Mouse (Mus musculus) right cerebral cortex, postnatal 4 days (tissue): ENCODE results near the gene St8sia1.
A peak's percentile ranks its signal among the peaks of the same experiment; 100 is the strongest.

Experiments
- DNase-seq: peaks from one replicate; pipeline ENCODE4 v3.0.0-alpha.2; 2022

Gene St8sia1

GRCm38 (mm10) chr6:142979665-142980660, 15.7 kb upstream of the St8sia1 start:
- DNase-seq = no peak

DNA sequence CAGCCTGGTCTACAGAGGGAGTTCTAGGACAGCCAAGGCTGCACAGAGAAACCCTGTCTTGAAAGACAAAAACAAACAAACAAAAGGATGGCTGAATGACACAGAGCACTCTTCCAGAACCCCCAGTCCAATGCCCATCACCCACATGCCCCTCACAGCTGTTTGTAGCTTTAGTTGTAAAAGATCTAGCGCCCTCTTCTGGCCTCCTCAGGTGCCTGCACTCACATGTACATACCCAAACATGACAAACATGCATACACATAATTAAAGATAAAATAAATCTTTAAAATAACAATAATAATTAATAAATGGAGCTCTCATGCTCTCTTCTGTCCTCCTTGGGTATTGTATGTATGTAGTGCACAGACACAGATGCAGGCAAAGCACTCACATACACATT, 13.0 kb upstream of the St8sia1 start:
- no peak for DNase-seq

DNA sequence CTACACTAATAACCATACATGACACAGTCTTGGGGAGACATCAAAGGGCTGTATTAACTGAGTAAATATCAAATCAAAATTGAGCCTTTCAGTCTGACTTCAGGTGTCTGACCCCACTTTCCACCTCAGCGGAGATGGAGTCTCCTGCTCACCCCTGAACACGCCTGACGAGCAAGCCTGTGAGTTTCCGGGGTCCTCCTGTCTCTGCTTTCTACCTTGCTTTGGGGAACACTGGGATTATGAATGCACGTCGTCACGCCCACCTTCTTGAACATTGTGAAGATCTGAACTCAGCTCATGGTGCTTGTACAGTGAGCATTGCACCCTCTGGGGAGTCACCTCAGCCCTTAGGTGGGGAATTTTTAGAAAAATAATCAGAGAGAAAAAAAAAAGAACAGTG, 9.0 kb upstream of the St8sia1 start:
- no peak for DNase-seq

- no peak for DNase-seq
Measured at GRCm38 (mm10) chr6:142972205-142972604, 8.0 kb upstream of the St8sia1 start.

DNA sequence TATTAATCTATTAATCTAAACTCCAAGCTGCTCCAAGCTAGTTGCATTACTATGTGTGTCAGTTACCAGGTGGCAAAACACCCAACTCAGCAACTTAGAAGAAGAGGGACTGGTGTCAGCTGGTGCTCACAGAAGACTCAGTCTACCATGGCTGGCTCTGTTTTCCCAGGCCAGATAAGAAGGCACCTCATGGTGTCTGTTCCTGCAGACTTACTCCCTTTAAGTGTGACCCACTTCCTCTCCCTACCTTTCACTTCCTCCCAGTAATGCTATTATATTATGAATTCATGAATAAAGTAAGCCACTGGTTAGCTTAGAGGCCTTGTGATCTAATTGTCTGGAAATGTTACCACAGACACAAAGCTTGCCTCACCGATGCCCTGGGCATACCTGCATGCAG, 3.2 kb upstream of the St8sia1 start:
- DNase-seq = no peak

DNA sequence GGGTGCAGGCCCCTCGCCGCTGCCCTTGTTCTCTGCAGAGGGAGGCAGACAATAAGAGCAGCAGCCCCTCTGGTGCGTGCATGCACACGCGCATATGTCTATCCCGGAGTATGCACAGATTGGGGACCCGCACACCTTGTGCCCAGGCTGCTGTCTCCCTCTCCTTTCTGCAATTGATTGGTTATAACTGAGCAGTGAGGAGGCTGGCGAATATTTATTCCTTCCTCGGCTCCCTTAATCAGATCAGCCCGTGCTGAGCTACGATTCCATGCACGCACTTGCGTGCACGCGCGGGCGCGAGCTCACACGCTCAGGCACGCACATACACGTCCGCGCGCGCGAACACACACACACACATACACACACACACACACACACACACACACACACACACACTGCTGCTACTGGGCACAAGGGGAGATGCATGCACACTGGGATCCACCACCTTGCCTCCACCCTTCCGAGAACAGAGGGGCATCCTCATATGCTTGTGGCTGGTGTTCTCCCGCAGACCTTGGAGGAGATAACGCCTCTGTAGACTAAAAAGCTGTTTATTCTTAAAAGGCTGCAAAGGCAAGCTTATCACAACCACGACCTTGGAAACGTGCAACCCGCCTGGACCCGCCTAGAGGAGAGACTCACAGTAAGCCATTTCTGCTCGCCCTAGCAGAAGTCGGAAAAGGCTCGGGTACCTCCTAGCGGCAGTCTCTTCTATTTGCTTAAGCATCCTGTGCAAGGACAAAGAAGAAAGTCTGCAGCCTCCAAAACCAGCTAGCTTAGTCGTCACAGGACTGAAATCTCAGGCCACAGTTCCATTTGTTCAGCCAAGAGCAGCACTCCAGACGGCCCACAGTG, 506 bp upstream of the St8sia1 start:
- DNase-seq = peak; percentile 82

GRCm38 (mm10) chr6:142963480-142964075, 674 bp downstream of the St8sia1 start:
- DNase-seq = peak; percentile 28

DNA sequence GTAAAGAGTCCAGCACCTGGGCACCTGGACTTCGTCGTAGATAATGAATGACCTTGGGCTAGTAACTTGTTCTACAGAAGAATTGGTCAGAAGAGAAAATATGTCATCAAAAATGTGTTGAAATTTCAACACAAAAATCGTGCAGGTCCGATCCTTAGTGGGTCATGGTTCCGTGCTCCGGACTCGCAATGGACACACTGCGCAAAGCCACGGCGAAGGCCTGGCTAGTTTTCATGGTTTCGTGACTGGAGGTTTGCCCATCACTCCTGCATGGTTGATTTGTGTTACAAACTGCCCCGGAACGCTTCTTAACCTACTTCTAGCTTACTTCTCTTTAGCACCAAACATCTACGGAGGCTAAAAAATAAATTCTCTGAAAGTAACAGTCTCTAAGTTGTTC, 1.4 kb downstream of the St8sia1 start:
- DNase-seq = no peak

- DNase-seq = no peak
Measured at GRCm38 (mm10) chr6:142962476-142962875, 1.8 kb downstream of the St8sia1 start.

DNA sequence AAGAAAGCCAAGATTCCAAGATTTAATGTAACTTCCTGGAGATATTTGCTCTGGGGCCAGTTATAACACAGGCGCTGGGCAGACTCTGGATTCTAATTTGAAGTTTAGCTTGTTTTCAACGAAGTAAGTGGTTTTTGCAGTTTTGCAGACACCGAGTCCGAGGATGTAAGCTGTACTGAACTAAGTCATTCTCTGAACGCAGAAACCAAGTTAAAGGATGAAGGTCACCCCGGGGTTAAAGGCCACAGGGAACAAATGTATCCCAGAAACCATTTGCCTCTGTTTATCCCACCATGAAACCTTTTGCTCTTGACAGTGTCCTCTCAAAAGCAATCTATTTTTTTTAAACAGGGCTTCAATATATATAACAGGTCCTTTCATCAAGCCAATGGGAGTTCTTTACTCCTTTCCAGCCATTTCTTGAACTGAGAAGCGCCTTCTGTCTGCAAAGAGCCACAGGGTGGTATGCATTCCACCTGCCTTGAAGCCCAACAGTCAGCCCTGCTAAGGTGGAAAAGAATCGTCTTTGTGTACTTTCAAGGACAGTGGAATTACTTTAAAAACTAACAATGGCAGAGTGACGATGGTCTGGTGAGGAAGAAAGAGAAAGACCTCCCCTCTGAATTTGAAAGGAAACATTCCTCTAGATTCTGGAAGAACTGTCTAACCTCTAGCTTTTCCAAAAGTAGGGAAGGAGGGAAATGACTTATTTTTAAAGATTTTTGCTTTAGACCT, 2.4 kb downstream of the St8sia1 start:
- no peak for DNase-seq

- no peak for DNase-seq
Measured at GRCm38 (mm10) chr6:142956556-142956955, 7.7 kb downstream of the St8sia1 start.

DNA sequence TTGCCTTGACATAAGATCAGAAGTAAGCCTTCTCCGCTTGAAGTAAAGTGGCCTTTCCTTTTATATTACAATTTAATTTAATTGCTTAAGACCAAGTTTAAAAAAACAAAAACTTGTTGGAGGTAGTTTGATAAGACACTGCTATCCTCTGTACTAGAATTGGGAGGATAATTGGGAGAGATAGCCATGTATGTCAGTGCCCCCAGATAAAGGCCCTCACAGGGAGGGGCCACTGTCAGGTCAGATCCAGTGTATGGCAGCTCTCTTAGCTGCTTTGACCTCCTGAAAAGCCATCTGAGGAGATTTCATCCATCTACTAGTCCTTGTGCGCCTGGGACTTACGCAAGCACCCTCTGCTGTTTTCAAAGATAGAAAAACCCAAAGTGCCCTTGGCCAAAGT, 9.0 kb downstream of the St8sia1 start:
- DNase-seq = no peak

DNA sequence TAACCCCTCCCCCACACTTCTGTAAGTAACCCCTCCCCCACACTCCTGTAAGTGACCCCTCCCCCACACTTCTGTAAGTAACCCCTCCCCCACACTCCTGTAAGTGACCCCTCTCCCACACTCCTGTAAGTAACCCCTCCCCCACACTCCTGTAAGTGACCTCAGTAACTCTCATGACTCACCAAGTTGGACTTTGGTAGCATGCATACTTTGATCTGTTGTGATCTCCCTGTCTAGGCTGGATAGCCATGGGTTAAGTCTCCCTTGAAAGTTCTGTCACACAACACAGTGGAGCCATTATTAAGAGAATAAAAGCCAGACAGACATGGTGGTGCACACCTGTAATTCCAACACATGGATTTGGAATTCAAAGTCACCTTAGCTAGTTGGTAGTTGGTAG, 11.1 kb downstream of the St8sia1 start:
- DNase-seq = no peak

- DNase-seq = no peak
Measured at GRCm38 (mm10) chr6:142952361-142952954, 11.8 kb downstream of the St8sia1 start.

DNA sequence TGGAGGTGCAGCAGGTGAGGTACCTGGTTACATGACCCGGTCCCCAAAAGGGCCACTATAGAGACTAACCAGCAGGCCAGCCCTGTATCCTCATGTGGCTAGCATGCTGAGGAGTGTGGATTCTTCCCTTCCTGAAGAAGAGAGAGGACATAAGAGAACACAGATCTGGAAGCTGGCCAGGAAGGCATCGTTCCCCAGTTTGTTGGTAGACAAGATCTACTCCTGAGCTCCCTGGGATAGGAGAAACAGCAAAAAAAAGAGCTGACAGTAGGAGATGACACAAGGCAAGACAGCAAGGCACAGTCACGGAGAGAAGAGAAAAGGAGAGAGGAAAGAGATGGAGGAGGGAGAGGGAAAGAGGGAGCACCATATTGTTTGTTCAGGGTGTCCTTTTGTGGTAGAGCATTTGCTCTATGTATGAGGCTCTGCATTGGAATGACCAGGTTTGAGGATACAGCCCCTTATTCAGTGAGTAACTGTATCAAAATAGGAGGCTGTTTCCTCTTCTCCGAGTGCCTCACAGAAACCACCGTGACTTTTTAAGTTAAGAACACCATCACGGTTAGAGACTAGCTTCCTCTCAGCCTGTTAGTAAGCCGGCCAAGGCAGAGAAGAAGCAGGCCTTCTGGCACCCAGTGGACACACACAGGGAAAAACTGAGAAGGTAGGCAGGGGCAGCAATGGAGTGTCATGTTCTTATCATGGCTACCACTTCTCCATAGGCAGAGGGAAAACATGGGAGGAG, 12.5 kb downstream of the St8sia1 start:
- DNase-seq = no peak

- DNase-seq = no peak
Measured at GRCm38 (mm10) chr6:142950354-142950753, 13.9 kb downstream of the St8sia1 start.

DNA sequence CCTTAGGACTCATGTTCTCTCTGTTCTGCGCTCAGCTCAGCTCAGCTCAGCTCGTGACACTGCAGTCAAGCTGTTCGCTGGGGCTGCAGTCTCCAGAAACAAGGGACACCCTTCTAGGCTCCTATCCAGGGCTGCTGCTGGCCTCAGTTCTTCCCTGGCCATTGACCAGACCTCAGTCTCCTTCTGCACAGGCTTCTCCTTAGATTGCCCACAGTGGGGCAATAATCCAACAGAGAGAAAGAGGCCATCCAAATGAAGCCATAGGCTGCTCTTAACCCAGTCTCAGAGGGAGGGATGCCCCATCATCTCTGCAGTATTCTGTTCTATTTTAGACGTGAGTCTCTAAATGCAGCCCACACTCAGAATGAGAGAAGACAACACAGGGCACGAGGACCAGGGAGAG, 15.3 kb downstream of the St8sia1 start:
- no peak for DNase-seq

DNA sequence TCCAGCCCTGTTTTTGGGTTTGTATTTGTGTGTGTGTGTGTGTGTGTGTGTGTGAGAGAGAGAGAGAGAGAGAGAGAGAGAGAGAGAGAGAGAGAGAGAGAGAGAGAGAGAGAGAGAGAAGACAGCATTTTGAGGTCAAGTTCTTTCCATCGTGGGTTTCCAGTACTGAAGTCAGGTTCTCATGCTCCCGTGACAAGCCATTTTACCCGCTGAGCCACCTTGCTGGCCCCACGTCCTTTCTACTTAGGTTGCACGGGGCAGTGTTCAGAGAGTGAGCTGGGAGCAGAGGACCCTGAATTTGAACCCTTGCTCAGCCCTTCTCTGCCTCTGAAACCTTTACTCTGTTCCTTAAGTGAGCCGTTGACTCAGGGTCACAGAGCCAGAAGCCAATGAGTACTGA, 17.2 kb downstream of the St8sia1 start:
- DNase-seq = no peak

DNA sequence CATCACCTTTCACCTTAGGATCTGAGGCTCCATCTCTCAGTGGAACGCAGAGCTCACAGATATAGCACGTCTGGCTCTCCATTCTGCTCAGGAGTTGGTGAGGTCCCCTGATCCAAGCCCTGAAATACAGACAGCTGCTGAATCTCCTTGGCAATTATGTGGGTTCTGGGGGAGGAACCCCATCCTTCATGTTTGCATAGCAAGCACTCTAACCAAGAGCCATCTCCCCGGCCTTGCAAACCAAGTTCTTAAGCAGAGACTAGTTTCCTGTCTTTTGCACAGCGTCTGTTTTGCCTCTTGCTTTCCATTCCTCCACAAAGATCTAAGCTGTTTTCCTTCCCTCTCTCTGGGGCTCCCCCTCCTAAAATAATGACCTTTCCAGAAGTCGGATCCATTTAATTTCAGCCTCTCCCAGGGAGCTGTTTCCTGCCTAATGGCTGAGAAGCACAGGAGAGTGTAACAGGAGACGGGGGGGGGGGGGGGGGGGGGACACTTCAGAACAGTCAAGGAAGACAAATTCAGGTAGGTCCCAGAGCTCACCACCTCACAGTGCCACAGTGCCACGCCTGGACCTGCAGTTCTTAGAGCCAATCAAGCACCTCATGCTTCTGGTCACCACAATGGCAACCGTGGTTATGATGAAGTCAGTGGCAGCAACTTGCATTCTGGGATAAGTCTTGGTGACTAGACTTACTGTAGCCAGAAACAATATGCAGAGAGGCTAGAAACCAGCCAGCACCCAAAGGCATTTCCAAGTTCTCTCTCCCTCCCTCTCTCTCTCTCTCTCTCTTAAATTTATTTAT, 18.0 kb downstream of the St8sia1 start:
- no peak for DNase-seq

- no peak for DNase-seq
Measured at GRCm38 (mm10) chr6:142945461-142945860, 18.8 kb downstream of the St8sia1 start.

DNA sequence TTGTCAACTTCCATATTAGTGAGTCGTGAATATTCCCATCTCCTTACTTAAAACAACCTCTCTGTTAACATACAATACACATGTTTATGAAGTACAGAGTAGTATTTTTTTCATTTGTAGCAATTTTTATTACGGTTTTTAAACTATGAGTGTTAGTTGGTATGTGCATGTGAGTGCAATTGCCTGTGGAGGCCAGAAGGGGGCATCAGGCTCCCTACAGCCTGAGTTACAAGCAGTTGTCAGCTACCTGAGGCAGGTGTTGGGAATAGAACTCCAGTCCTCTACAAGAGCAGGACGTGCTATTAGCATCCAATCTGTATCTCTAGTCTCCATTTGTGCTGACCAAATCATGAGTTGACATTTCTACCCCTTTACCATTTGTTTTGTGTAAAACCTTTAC, 19.8 kb downstream of the St8sia1 start:
- DNase-seq = no peak
